Mouse (Mus musculus): ENCODE data around the gene Arfip1.

Arfip1 gene

GRCm38 (mm10) chr3:84582023-84582912 lies at the start of gene Arfip1:
Gene Arfip1 (minus strand): TSS chr3:84582625.
- in situ Hi-C loops (cut with MseI, MboI), result no loop called here

DNA sequence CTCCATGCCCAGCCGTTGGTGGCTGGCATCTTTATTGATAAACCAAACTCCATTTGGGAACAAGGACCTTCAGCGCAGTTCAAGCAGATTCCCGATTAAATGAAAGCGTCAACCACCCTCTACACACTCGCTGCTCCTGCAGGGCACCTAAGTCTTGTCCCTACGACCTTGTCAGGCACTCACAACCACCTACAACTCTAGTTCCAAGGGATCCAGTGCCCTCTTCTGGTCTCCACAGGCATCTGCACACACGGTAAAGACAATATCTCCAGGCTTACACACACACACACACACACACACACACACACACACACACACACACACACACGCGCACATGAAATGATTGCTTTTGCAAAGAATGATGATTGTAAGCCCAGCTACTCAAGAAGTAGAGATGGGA lies 49.2 kb upstream of the Arfip1 start:
- in situ Hi-C loops (cut with MseI, MboI), result no loop called here

DNA sequence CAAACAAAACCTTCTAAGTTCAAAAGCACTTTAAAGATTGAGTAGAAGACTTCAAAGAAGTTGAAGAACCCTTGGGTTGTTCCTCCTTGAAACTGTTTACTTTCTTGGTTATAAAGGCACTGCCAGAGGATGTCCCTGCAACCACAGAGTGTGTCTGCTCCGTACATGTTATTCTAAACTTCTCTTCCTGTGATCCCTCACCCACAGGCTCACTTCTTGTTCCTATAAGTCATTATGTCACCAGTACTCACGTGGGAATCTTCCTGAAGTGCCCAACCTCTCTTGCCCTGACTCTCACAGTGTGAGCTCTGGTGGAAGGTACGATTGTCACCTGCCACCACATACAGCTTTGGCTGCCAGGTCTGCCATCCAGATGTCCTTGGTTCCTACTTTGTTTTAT lies 39.6 kb upstream of the Arfip1 start:
- in situ Hi-C loops (cut with MseI, MboI), result no loop called here

DNA sequence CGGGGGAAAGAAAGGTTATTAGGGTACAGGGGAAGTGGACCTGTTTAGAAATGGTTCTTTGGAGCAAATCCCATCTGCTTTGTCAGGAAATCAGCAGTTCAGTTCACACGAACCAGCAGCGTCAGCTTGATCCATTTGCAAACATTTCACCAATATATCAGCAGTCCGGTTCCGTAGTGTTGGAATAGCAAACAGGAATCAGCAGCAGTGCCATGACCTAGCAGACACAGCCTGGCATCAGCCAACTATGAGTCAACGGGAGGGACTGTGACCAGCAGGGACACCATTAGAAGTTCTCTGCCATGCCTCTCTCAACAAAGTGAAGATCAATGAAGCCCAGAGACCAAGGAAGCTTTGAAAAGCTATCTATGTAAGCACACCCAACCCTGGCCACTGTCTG lies 37.3 kb upstream of the Arfip1 start:
- in situ Hi-C loops (cut with MseI, MboI), result no loop called here

DNA sequence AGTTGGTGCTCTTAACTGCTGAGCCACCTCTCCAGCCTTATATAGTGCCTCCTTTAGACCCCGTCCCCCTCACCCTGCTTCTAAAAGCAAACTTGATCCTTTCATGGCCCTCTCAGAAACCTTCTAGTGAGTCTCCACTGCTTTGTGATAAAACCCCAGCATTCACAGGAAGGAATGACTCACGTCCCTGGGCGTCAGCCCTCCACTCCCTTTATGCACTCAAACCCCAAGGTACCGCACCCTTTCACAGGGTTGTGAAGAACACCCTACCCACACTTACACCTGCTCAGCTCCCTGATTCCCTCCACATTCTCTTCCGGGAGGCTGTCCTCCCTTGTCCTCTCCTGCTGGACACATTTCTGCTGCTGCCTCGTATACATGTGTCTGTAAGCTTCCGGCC lies 36.6 kb upstream of the Arfip1 start:
- in situ Hi-C loops (cut with MseI, MboI), result no loop called here

GRCm38 (mm10) chr3:84618627-84619026 lies 36.2 kb upstream of the Arfip1 start:
- in situ Hi-C loops (cut with MseI, MboI), result no loop called here

DNA sequence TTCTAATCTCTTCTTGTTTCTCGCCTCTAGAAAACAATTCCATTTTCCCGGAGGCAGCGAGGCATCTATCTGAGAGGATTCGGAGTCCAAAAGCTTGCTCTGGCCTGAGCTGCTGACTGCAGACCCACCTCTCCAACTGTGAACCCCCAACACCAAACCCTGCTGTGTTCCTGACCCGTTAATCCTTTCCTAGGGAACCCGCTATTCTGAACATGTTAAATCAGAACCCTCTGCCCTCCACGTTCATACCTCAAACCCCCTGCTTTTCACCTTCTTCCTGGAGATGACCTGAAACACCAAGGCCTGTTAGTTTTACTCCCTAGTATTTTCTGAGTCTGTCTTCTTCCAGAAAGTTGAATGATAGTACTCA lies 33.4 kb upstream of the Arfip1 start:
- in situ Hi-C loops (cut with MseI, MboI), result no loop called here

DNA sequence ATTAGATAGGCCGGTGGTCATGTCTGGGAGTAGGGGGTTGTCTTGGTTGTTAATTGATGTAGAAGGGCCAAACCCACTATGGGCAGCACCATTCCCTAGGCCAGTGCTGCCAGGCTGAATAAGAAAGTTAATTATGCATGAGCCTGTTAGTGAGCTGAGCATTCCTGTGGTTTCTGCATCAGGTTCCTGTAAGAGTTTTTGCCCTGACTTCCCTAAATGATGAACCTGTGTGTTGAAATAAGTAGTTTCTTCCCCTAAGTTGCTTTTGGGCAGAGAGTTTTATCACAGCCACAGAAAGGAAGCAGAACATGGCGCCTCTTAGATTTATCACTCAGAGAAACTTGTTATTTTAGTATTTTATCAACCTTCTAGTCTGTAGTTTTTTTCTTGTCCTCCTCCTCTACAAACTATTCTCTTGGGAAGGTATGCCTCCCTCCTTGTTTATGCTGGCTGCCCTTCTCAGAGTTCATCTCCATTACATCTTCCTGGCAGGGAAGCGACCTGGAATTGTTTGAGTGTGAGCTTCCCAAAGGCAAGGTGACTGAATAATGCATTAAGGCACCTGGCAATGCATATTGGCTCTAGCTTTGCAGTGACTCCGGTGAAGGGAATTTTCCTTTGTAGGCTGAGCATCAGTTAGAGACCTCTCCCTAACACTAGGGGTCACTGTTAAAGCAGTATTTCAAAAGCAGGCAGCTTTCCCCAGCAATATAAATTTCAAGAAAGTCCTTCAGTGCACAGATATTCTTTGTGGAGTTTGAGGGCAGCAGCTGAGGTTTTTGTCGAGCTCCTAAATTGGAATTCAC lies 32.8 kb upstream of the Arfip1 start:
- in situ Hi-C loops (cut with MseI, MboI), result no loop called here

DNA sequence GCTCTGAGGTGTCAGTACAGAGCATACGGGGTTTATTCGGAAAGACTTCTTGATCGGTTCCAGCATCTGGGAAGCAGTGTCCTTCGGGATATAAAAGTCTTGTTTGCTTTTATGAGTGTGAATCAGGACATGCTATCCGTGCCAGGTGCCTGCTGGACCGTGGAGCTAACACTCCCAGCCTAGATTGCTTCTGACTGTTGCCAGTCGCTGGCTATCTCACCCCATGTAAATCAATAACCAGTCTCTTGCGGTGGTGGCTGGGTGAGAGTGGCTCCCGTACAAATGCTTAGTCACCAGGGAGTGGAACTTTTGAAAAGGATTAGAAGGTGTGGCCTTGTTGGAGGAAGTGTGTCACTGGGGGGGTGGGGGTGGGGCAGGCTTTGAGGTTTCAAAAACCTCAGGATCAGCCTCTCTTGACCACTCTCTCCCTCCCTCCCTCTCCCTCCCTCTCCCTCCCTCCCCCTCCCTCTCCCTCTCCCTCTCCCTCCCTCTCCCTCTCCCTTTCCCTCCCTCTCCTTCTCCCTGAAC lies 27.8 kb upstream of the Arfip1 start:
- in situ Hi-C loops (cut with MseI, MboI), result no loop called here

DNA sequence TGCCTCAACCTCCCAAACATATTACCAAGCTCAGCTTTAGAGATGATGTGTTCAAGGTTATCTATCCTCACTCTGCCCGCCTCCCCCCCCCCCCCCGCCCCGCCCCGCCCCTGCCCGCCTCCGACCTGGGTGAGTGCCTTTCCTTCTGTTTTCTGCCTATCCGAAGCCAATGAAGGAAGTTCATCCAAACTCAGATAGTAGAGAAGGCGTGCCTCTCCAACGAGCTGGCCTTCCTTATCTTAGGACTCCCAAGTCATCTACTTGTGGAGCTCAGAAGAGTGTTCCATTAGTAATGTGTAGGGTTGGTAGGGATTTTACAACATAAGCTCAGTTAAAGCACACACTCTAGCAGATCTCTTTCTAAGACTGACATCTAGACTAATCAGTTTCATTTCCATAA lies 20.8 kb upstream of the Arfip1 start:
- in situ Hi-C loops (cut with MseI, MboI), result no loop called here

GRCm38 (mm10) chr3:84602759-84603158 lies 20.3 kb upstream of the Arfip1 start:
- in situ Hi-C loops (cut with MseI, MboI), result no loop called here

GRCm38 (mm10) chr3:84601870-84602495 lies 19.6 kb upstream of the Arfip1 start:
- in situ Hi-C loops (cut with MseI, MboI), result no loop called here

DNA sequence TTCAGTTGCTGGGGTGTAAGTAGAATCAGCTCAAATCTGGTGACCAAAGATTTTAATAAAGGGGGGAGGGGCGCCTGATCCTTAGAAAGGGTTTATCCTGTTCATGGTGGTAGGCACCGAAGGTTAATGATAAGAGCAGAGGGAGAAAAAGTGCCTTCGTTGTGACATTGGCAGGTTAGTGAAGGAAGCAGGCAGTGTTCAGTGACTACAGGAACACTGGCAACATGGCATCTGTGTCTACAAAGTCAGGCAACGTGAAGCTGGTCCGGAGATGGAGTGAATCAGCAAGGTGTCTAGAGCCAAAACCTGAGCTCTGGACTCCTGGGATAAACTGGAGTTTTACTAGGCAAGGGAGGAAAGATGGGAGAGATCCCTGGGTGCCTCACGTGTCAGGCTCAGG lies 16.3 kb upstream of the Arfip1 start:
- in situ Hi-C loops (cut with MseI, MboI), result no loop called here

- in situ Hi-C loops (cut with MseI, MboI), result no loop called here
Observed at GRCm38 (mm10) chr3:84597996-84598734, 15.7 kb upstream of the Arfip1 start.

DNA sequence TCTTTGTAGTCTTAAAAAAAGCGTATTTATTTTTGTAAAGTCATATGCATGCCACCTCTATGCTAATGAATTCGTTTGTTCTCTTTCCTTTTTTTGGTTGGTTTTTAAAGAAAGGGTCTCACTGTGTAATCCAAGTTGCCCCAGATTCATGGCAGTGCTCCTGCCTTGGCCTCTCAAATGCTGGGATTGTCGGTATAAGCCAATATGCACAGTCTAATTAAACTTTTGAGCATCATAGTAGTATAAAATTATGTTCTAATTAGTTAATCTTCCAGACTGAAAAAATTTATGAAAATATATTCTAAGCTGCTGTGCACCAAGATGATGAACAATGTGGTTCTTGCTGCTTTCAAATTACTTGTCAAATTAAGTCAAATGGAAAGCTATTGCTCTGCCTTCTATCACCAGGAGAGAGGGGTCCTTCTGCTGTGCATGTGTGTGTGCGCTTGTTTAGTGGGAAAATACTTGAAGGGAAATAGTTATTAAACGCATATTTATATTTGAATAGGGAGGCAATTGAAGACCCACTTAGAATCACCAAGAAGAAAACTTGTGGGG lies 13.3 kb upstream of the Arfip1 start:
- in situ Hi-C loops (cut with MseI, MboI), result no loop called here

DNA sequence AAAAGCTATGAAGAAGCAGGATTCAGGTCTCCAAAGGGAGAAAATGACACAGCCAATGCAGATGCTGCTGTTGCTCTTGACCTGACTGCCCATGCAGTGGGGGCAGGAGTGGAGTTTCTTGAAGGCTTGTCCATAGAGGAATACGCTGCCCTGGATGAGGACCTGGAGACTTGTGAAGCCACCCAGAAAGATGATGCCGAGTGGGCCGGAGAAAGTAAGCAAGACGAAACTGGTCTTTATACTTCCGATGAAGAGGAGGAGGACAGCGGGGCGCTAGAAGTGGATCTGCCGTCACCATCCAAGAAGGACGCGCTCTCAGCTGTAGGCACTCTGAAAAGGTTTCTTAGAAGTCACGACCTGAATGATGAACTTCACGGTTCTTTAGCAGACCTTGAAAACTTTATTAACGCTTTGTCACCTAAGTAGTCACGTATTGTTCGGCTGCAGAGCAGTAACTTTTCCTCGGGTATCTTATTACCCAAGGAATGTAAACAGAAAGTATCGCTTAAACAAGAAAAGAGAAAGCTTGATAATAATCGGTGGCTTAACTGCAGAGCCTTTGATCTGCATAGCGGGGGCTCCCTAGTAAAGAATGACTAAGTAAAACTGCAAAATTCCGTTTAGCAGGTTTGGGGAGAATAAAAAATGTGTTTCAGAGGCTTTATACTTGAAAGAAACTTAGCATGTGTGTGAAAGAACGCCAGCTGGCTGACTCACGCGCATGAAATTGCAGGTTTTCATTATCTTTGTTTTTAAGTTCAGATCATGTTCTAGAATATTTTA lies 12.7 kb upstream of the Arfip1 start:
- in situ Hi-C loops (cut with MseI, MboI), result no loop called here

- in situ Hi-C loops (cut with MseI, MboI), result no loop called here
Observed at GRCm38 (mm10) chr3:84593274-84593673, 10.8 kb upstream of the Arfip1 start, which contains the start of gene Tigd4. Gene Tigd4 (plus strand): TSS chr3:84593574.

DNA sequence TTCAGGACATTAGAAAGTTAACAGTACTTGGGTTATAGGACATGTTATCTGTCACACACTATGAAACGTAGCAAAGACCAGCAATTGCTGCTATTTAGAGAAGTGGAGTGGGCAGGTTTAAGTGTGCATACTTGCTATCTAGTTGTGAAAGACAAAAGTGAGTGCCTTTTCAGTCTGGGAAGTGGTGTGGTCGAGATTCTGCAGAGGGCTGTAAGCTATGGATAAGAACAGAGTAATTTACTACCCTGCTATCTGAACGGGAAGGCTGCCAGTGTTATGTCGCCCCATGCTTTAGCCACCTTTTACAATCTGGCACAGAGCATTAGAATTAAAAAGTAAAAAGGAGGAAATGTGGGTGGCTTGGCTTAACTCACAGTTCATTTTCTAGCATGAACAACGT lies 4.3 kb upstream of the Arfip1 start:
- in situ Hi-C loops (cut with MseI, MboI), result no loop called here

GRCm38 (mm10) chr3:84582913-84583276 lies 470 bp upstream of the Arfip1 start:
- in situ Hi-C loops (cut with MseI, MboI), result no loop called here

- in situ Hi-C loops (cut with MseI, MboI), result no loop called here
Observed at GRCm38 (mm10) chr3:84581696-84582022, 766 bp downstream of the Arfip1 start.

DNA sequence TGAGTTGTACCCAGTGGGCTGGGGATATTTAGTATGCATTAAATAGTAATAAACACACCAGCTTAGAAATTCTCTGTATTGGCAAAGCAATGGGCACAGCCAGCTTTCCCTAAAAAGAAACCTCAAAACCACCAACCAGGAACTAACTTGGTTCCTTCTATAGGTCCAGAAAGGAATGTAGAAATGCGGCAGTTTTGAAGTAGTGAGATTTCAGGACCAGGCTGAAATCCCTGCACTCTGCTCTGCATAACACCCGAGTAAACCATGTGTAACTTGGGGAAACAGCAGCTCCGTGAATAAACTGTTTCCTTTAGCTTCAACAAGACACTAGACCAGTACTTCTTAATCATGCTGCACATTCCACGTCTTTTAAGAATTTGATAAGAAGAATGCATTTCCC lies 1.7 kb downstream of the Arfip1 start:
- in situ Hi-C loops (cut with MseI, MboI), result no loop called here
